Mouse (Mus musculus) gastrocnemius, adult 2 months (tissue): ENCODE measurements around the gene Cck. TPM values are rescaled to one million over a fixed set of nuclear protein-coding genes. Genes with fewer than 3 reads are reported as not detected.
A peak's percentile ranks its signal among the peaks of the same experiment; 100 is the strongest.

Experiments used
- DNase-seq: peaks from one replicate; pipeline ENCODE4 v3.0.0; 2022
- H3K27ac ChIP-seq: fragments of 200-600 bp; 2 replicates; pipeline ENCODE4 v1.8.1; 2022; ENCODE audit warnings: mild to moderate bottlenecking
- H3K4me3 ChIP-seq: fragments of 200-600 bp; 2 replicates; pipeline ENCODE4 v1.8.1; 2022; ENCODE audit warnings: mild to moderate bottlenecking, moderate library complexity
- CTCF ChIP-seq: fragments of 200-600 bp; IDR thresholded peaks from 2 replicates; pipeline ENCODE4 v1.8.1; 2022; ENCODE audit warnings: antibody characterized with exemption, mild to moderate bottlenecking, moderate library complexity
- intact Hi-C: fragments of 180-260 bp; cut with DNase I; formaldehyde crosslinking; loops from one replicate; pipeline ENCODE4 v1.15.1; 2025
- long read RNA-seq, 2 experiments: library from polyadenylated mRNA; stranded (forward); transcript quantifications; one replicate each; pipeline ENCODE4 v2.0.0; 2021
- total RNA-seq, 2 experiments: library from RNA; stranded (reverse); gene quantifications; 2 replicates each; pipeline ENCODE4 v1.2.3; 2021

Gene Cck
- total RNA-seq, result not detected
- long read RNA-seq, experiment 1, result 0 reads
- long read RNA-seq, experiment 2, result 0 reads

DNA sequence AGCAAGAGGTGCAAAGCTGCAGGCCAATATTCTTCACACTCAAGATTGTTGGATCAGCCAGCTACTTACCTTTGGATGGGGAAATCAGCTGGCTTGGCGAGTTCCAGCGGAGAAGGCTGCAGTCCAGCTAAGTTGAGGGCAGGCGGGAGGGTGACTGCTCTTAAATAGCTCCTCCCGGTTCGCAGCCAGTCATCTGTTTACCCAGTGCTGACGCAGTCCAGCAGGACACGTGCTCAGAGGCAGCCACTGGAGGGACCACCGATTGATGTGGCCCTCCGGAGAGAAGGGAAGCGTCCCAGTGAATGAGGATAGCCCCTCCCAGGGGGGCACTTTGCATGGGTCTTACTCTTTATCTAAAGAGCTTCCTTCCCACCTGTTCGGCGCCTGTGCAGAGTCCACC is at the start of gene Cck:
TSS of gene Cck (minus strand) at position 166 of the 400 bp plus-strand sequence.
- intact Hi-C loops, result no loop called here
- no peak within 1 kb of the TSS for H3K27ac ChIP-seq
- H3K4me3 ChIP-seq, result peak within 1 kb of the TSS; percentile 60
- TF ChIP-seq CTCF, result no peak
- peak; percentile 76 for DNase-seq

DNA sequence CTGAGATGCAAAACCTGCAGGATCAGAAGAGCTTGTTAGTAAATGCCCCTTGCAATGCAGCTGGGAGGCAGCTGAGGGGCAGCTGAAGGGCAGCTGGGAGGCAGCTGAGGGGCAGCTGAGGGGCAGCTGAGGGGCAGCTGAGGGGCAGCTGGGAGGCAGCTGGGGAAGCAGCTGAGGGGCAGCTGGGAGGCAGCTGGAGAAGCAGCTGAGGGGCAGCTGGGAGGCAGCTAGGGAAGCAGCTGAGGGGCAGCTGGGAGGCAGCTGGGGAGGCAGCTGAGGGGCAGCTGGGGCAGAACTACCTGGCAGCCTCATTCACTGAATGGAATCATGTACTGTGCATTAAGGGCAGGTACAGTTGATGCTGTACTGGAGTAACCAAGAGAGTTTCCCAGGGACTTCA is 46.0 kb upstream of the Cck start:
- H3K4me3 ChIP-seq, result no peak overlapping the region
- intact Hi-C loops, result no loop called here
- no peak for DNase-seq
- H3K27ac ChIP-seq, result no peak overlapping the region
- no peak for TF ChIP-seq CTCF

DNA sequence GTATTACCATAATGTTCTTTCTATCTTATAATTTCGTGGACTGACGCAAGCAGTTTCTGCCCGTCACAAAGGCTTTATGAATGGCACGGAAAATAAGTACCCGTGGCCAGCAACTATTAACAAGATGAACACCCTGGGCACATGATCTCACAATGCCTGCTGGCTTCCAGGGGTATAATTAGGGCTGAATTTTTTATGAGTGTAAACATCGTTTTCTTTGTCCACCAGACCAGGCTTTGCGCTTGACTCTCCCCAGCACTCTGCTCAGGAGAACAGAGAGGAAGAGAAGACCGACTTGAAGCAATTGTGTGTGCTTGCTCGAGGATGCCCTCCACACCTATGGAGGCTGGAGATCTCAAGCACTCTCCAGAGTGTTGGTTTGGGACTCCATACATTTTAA is 37.1 kb upstream of the Cck start:
- Histone ChIP-seq H3K4me3 (no peak overlapping the region), H3K27ac (no peak overlapping the region)
- DNase-seq, result no peak
- intact Hi-C loops, result no loop called here
- TF ChIP-seq CTCF, result no peak

DNA sequence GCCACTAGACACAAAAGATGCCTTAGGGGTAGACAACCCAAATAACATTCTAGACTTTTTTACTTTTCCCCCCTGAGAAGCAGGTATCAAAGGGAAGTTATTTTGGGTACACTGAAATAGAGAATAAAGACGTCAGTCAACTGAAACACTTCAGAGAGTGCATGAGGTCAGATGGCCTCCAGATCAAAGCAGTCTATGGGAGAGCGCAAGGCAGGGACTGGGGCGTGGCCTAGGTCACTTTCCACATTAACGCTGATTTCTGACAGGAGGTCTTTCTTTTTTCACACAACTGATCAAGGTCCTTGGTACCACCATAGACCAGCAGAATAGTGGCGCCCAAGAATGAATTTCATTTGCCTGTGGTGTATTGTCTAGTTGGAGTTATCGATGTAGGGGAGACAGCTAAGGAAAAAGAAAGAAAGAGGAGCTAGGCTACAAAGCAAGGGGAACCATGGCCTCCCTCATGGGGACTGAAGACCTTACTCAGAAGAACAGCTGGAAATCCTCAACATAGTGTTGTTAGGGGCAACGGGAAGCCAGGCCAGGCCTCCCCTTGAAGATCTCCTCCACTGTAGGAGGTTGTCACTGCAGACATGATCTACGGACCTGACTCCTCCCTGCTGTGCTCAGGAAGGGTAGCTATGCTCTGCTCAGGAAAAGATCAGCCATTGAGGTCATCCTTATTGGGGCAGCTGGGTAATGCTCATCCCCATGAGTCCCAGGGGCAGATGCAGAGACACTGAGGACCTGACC is 33.3 kb upstream of the Cck start:
- intact Hi-C loops, result no loop called here
- DNase-seq, result no peak
- TF ChIP-seq CTCF, result no peak
- H3K27ac ChIP-seq, result no peak overlapping the region
- H3K4me3 ChIP-seq, result no peak overlapping the region

DNA sequence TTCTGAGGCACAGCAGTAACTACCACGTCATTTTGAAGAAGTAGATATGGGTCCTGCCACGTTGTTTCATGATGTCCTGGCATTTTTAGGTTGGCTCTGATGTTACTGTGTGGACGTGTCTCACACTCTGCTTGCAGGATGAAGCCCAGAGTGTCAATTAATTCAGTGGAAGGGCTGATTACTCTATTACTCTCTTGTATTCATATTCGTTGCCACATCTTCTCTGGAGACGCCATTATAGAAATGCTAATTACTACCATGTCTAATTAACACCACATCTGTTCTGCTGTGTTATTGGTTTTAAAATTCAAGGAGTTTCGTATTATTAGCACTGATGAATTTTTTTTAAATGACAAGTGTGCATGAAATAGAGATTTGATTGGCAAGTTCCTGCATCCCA is 30.7 kb upstream of the Cck start:
- H3K27ac ChIP-seq, result no peak overlapping the region
- DNase-seq, result no peak
- intact Hi-C loops, result no loop called here
- H3K4me3 ChIP-seq, result no peak overlapping the region
- TF ChIP-seq CTCF, result no peak

DNA sequence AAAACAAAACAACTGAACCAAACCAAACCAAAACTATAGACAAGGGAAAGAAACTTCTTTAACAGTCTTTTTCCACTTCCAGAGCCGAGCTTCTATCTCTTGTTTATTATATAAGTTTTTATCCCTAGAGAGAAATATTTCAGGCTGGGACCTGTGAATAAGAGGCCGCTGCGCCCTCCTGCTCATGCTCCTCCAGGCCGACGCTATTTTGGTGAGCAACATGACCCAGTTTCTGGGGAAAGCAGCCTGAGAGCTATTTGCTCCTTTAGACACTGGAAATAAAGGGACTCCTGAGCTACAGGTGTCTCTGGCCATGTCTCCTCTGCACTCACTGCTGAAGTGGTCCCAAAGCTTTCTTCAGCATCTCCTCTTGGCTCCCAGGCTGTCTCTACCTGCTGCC is 24.6 kb upstream of the Cck start:
- Histone ChIP-seq H3K27ac (peak overlapping the region; percentile 75), H3K4me3 (no peak overlapping the region)
- no peak for TF ChIP-seq CTCF
- intact Hi-C loops, result no loop called here
- peak; percentile 30 for DNase-seq

DNA sequence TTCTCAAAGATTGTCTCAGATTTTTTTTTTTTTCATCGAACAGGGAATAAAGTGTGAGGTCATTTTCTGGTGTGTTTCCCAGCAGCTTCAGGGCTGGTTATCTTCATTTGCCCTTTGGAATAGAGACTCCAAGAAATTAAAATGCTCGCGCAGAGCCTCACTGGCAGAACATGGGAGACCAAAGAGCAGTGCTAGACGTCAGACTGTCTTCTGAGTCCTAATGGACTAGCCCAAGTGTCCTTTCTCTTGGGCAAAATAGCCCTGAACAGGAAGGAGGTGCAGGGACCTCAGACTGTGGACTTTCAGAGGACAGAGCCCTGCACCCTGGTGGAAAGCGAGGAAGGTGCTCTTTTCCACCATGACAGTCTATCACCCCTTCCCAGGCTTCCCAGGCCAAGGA is 19.0 kb upstream of the Cck start:
- TF ChIP-seq CTCF, result no peak
- H3K27ac ChIP-seq, result no peak overlapping the region
- no peak overlapping the region for H3K4me3 ChIP-seq
- DNase-seq, result no peak
- intact Hi-C loops, result no loop called here

DNA sequence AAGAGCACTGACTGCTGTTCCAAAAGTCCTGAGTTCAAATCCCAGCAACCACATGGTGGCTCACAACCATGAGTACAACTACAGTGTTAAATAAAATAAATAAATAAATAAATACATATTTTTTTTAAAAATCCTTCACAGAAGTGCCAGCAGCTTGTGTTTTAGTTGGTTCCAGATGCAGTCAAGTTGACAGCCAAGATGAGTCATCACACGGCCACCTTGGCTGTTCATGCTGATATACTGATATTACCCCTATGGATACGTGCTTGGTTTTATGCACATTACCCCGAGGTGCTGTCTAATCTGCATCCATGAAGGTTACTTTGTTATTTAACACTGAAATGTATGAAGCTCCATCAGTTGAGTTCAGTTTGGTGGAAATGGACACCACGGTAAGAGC is 16.4 kb upstream of the Cck start:
- intact Hi-C loops, result no loop called here
- no peak for DNase-seq
- Histone ChIP-seq H3K4me3 (no peak overlapping the region), H3K27ac (no peak overlapping the region)
- no peak for TF ChIP-seq CTCF

DNA sequence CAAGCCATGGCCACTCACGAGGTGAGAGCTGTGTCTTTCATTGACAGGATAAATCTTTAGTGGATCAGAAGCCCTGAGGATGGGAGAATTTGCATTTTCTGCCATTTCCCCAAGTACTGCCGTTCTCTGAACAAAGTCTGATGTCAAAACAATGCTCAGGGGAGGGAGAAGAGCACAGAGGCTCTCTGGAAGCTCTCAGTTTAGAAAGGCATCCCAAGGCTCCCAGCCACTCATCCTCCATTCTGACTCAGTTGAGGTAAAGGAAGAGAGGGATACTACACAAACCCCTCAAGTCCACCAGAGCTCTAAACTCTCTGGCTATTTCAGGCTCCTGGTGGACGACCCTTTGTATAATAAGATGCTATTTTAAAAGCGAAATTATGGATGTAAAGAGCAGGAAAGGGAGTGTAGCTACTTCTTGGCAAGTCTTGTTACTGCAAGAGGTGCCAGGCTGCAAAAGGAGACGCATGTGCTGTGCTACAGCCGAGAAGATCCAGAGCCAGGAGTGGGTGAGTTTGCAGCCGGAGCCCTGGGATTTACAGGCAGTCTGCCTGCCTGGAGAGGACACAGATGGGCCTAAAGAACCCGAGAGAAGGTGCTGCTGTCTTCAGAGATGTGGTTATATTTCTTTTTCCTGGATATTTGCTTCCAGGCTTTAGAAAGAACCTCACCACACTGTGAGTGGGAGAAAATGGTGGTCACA is 11.1 kb upstream of the Cck start:
- no peak for DNase-seq
- no peak overlapping the region for H3K27ac ChIP-seq
- intact Hi-C loops, result no loop called here
- no peak for TF ChIP-seq CTCF
- H3K4me3 ChIP-seq, result no peak overlapping the region

DNA sequence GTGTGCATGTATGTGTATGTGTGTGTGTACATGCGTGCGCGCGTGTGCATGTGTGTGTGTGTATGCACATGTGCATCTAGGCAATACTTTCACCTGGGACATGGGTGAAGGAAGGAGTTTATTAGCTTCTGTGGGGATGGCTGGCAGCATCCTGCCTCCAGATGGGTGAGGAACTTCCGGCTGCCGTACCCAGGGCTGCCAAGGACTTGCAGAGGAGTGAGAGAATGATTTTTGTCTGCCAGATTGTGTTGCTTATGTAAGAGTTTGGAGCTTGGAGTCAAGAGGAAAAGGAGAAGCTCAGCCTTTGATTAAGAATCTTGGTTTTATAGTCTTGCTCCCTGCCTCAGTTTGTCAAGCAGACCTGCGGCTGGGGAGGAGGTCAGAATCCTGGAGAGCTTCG is 9.9 kb upstream of the Cck start:
- Histone ChIP-seq H3K4me3 (no peak overlapping the region), H3K27ac (no peak overlapping the region)
- DNase-seq, result no peak
- TF ChIP-seq CTCF, result no peak
- intact Hi-C loops, result no loop called here

DNA sequence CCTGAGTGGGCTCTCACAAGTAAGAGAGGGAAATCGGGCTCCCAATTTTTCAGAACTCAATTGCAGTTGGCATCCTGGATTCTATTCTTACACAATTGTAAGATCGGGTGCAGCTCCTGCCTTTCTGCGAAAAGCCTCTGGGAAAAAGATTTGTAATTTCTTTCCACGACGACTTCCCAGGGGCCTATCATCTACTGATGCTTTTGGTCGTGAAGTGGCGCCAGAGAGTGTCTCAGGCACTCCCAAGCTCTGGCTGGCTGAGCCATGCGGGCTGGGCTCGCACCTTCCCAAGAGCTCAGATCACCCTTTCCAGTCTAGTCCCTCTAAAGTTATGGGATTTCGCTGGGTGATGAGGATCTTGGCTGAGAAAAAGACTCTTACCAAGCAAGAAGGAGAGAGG is 608 bp upstream of the Cck start:
- intact Hi-C loops, result no loop called here
- peak overlapping the region; percentile 60; the same call in 1 of the 2 replicates for H3K4me3 ChIP-seq
- H3K27ac ChIP-seq, result no peak overlapping the region
- DNase-seq, result no peak
- TF ChIP-seq CTCF, result no peak

DNA sequence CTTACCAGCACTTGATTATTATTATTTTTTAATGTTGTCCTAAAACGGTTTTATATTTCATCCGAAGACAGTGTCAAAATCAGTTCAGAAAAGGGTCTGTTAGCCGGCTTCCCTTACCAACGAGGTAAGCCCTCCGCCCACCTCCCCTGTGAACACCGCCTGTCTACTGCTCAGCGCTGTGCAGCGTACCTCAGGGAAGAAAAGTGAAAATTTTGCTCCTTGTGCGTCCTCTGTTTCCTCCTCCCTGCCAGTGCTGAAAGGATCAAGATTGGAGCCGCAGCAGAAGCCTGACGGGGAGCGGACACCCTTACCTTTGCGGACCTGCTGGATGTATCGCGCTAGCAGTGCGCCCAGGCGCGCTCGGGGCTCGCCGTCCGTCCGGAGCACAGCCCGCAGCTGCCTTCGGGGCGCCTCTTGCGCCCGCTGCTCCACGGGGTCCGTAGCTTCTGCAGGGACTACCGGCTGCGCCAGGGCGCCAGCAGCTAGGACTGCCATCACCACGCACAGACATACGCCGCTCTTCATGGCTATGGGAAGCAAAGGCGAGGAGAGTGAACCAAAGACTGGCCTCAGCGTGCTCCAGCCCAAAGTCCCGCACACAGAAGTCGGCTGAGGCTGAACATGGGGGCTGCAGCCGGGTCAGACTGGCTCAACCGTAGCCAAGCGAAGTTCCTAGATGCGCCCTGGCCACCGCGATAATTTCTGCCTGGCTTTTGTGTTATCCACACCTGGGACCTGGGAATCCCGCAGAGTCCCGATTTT is 1.3 kb downstream of the Cck start:
- no peak for TF ChIP-seq CTCF
- Histone ChIP-seq H3K4me3 (peak overlapping the region; percentile 4), H3K27ac (no peak overlapping the region)
- intact Hi-C loops, result no loop called here
- no peak for DNase-seq

DNA sequence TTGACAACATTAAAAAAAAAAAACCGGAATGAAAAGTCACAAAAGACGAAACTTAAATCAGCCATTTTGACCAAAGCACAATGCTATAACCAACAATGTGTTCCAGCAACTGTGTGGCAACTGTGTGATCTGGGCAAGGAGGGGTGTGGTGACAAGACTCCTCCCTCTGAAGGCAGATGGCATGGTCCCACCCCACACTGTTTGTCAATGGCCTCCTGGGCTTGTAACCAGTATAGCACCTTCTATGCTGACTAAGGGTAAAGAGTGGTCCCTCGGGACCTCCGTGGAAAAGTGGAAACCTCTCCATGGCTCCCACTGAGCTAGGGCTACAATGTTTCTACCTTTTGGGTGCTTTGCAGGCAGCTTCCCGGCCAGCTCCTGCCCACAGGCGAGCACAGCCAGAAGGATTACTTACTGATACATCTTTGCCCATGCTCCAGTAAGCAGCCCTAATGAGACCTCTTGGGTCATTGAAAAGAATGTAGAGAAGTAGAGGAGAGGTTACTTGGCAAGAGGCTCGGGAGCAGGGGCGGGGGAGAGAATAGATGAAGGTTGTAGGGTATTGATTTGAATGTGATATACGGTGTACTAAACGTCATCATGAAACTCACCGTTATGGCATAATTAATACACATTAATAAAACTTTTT is 3.8 kb downstream of the Cck start:
- no peak overlapping the region for H3K4me3 ChIP-seq
- TF ChIP-seq CTCF, result no peak
- intact Hi-C loops, result no loop called here
- H3K27ac ChIP-seq, result no peak overlapping the region
- DNase-seq, result no peak
